ENCODE assay signal across 8 mouse cellular contexts in the genomic region with DNA sequence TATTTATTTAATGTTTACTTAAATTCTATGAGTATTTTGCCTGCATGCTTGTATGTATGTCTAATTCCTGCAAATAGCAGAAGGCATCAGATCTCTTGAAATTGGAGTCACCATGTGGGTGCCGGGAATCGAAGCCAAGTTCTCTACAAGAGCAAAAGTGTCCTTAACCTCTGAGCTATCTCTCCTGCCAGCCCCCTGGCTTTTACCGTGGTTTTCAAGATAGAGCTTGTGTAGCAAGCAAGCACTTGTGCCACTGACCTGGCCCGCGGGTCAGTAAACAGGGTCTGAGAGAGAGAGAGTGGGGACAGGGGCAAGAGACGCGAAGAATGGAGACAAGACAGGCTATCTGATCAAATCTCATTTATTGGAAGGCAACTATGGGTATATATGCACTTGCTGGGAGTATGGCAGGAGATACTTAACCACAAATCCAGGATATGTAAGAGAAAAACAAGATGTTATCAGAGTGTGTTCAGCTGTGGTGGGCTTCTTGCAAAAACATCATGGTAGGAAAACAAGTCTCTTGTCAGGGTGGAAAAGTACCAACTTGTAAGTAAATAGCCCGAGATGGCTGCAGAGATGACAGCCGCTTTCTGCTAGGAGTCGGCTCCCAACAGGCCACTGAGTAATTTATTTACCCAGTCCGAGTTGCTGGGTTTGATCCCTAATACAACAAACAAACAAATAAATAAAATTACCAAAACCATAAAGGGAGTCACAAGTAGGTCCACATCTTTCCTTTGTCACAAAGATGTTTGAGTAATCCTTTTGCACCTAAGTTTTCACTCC. TPM values are rescaled to one million over a fixed set of nuclear protein-coding genes. Genes with fewer than 3 reads are reported as not detected.
DNase-seq lines count a peak whose midpoint lies in the region; ATAC-seq and TF ChIP-seq lines count a peak whose summit lies in the region.

No protein-coding gene starts in this region.

- H3K27me3 ChIP-seq in heart, embryonic 11.5 days (ENCODE audit: control insufficient read depth, insufficient read depth, low read length) = no peaks in the 10 kb centered on the region
- H3K27me3 ChIP-seq in hindbrain, embryonic 11.5 days (ENCODE audit: control insufficient read depth, insufficient read depth, low read length) = no peaks in the 10 kb centered on the region
- no peaks in the 10 kb centered on the region for H3K27me3 ChIP-seq in midbrain, embryonic 10.5 days (ENCODE audit: low read depth, poor library complexity, severe bottlenecking)

- 37% methylated on average over 11 of the region's 11 CpGs for WGBS in heart, embryonic 11.5 days (ENCODE audit: insufficient replicate concordance)
- WGBS in hindbrain, embryonic 11.5 days = 54% methylated on average over 11 of the region's 11 CpGs
- WGBS in midbrain, embryonic 10.5 days = 46% methylated on average over 11 of the region's 11 CpGs

- peak overlapping the region; percentile 83; the same call in 1 of the 2 replicates for H3K27ac ChIP-seq in heart, embryonic 11.5 days (ENCODE audit: low read depth, low read length)
- no peak overlapping the region for H3K27ac ChIP-seq in ES-E14 (ENCODE audit: insufficient read depth, low read depth, low read length, poor library complexity, severe bottlenecking)
- no peak overlapping the region for H3K27ac ChIP-seq in hindbrain, embryonic 11.5 days (ENCODE audit: low read depth, low read length)
- H3K27ac ChIP-seq in midbrain, embryonic 10.5 days (replicated peaks) = peak overlapping the region; percentile 96

- no peak for ATAC-seq in heart, embryonic 11.5 days (replicated peaks; ENCODE audit: insufficient number of reproducible peaks, low FRiP score, low TSS enrichment)
- peak; percentile 2; the same call in 1 of the 2 replicates for ATAC-seq in hindbrain, embryonic 11.5 days (ENCODE audit: low FRiP score)

- in situ Hi-C loops in ES-E14 (cut with MboI; ENCODE audit: low sequenced_read_pairs in 2 of 2, unreplicated experiment in 2 of 2) = no loop called here

- H3K36me3 ChIP-seq in heart, embryonic 11.5 days (ENCODE audit: control insufficient read depth, insufficient read depth, low read length) = peaks cover 13% of the 10 kb centered on the region
- H3K36me3 ChIP-seq in ES-E14 (ENCODE audit: control insufficient read depth, insufficient read depth, low read length, poor library complexity, severe bottlenecking) = peaks cover 5% of the 10 kb centered on the region; the same call in 1 of the 2 replicates
- H3K36me3 ChIP-seq in hindbrain, embryonic 11.5 days (ENCODE audit: control insufficient read depth, insufficient read depth, low read length) = peaks cover 4% of the 10 kb centered on the region; the same call in 1 of the 2 replicates
- peaks cover 28% of the 10 kb centered on the region for H3K36me3 ChIP-seq in midbrain, embryonic 10.5 days

- intact Hi-C loops in heart, postnatal 36 days (cut with DNase I) = no loop called here
- intact Hi-C loops in left cerebral cortex, postnatal 10 days (cut with DNase I) = no loop called here

- H3K4me3 ChIP-seq in heart, embryonic 11.5 days (ENCODE audit: low read depth, low read length) = peak overlapping the region; percentile 100
- peak overlapping the region; percentile 61 to 91 for H3K4me3 ChIP-seq in ES-E14 (ENCODE audit: insufficient read depth in 1 of 2, low read depth in 1 of 2, low read length in 2 of 2, poor library complexity in 1 of 2, severe bottlenecking in 1 of 2)
- peak overlapping the region; percentile 78 for H3K4me3 ChIP-seq in hindbrain, embryonic 11.5 days (ENCODE audit: low read depth, low read length)
- peak overlapping the region; percentile 97 for H3K4me3 ChIP-seq in midbrain, embryonic 10.5 days

- H3K9me3 ChIP-seq in heart, embryonic 11.5 days (replicated peaks; ENCODE audit: control insufficient read depth, low read length) = no peaks in the 10 kb centered on the region
- no peaks in the 10 kb centered on the region for H3K9me3 ChIP-seq in ES-E14 (ENCODE audit: control insufficient read depth, insufficient read depth, low read depth, low read length)
- no peaks in the 10 kb centered on the region for H3K9me3 ChIP-seq in hindbrain, embryonic 11.5 days (ENCODE audit: control insufficient read depth, low read length)
- no peaks in the 10 kb centered on the region for H3K9me3 ChIP-seq in midbrain, embryonic 10.5 days (replicated peaks)

- H3K4me2 ChIP-seq in heart, embryonic 11.5 days = peak overlapping the region; percentile 87
- peak overlapping the region; percentile 36 for H3K4me2 ChIP-seq in hindbrain, embryonic 11.5 days (replicated peaks; ENCODE audit: low read depth, low read length)

- peak overlapping the region; percentile 95 for H3K9ac ChIP-seq in heart, embryonic 11.5 days (ENCODE audit: low read depth, low read length)
- H3K9ac ChIP-seq in ES-E14 (ENCODE audit: insufficient read depth, low read depth, low read length, poor library complexity, severe bottlenecking) = peak overlapping the region; percentile 62; the same call in 1 of the 2 replicates
- H3K9ac ChIP-seq in hindbrain, embryonic 11.5 days (ENCODE audit: low read depth, low read length) = peak overlapping the region; percentile 85; the same call in 1 of the 2 replicates

- peaks cover 15% of the 10 kb centered on the region for H3K4me1 ChIP-seq in heart, embryonic 11.5 days (ENCODE audit: control insufficient read depth, insufficient read depth, low read length)
- H3K4me1 ChIP-seq in ES-E14 (ENCODE audit: control insufficient read depth in 2 of 2, insufficient read depth in 2 of 2, low read length in 2 of 2, poor library complexity in 1 of 2) = peaks cover under 1 to 10% of the 10 kb centered on the region in 2 experiments; a peak in 2 of 4 replicates
- peaks cover 4% of the 10 kb centered on the region for H3K4me1 ChIP-seq in hindbrain, embryonic 11.5 days (replicated peaks; ENCODE audit: control insufficient read depth, insufficient read depth, low read length)
- peaks cover 27% of the 10 kb centered on the region for H3K4me1 ChIP-seq in midbrain, embryonic 10.5 days

- no peak for DNase-seq in heart, postnatal 36 days
- DNase-seq in ES-E14 (ENCODE audit: low read depth, low spot score) = no peak
- DNase-seq in hindbrain, embryonic 11.5 days (ENCODE audit: low spot score) = no peak
- no peak for DNase-seq in midbrain, embryonic 10.5 days (ENCODE audit: low spot score)
- DNase-seq in ovary, postnatal 36 days (ENCODE audit: low spot score) = no peak
- DNase-seq in left cerebral cortex, postnatal 10 days (ENCODE audit: extremely low spot score in 1 of 2, low spot score in 2 of 2) = no peak
- DNase-seq in retina, postnatal 1 day = no peak

TF ChIP-seq in ES-E14, 5 proteins besides CTCF, POLR2A, EP300 and RAD21:
- no peak for TF ChIP-seq MAFK (IDR thresholded peaks at IDR 0.05; ENCODE audit: insufficient read depth, low read depth, low read length)
- no peak for TF ChIP-seq ZNF384 (IDR thresholded peaks at IDR 0.05; ENCODE audit: low read depth, low read length)
- TF ChIP-seq HCFC1 (IDR thresholded peaks at IDR 0.05; ENCODE audit: borderline replicate concordance, insufficient read depth, low read length) = no peak
- TF ChIP-seq ZC3H11A (IDR thresholded peaks at IDR 0.05; ENCODE audit: borderline replicate concordance, low read depth, low read length) = no peak
- no peak for TF ChIP-seq CHD2 (IDR thresholded peaks at IDR 0.05; ENCODE audit: low read depth, low read length)
TF ChIP-seq in ES-E14: peak in this region for 0.

RNA-seq across cellular contexts. Expression of a gene that starts 0.6 kb away (rescaled TPM):
- polyA plus RNA-seq in heart, embryonic 11.5 days (2014; fragmentation: Nextera tagmentation; extraction: Ambion mirVana) = 19.1 and 21.3 TPM in 2 replicates
- total RNA-seq in heart, postnatal 36 days (2021) = 10 to 100 TPM; 21.3 to 24.7 TPM
- 30.1 and 37.3 TPM in 2 replicates for total RNA-seq in ES-E14 (2012; rRNA removed)
- polyA plus RNA-seq in hindbrain, embryonic 11.5 days (2014; fragmentation: Nextera tagmentation; extraction: Ambion mirVana) = 38.9 and 40.4 TPM in 2 replicates
- polyA plus RNA-seq in midbrain, embryonic 10.5 days (2016; fragmentation: Nextera tagmentation; extraction: Ambion mirVana) = 55.1 and 61.5 TPM in 2 replicates
- total RNA-seq in left cerebral cortex, postnatal 10 days (2021) = 10 to 100 TPM; 23.0 to 26.1 TPM

RNA-seq across cellular contexts. Expression of a gene that starts 7.9 kb away (rescaled TPM):
- not detected in 2 replicates for polyA plus RNA-seq in heart, embryonic 11.5 days (2014; fragmentation: Nextera tagmentation; extraction: Ambion mirVana)
- 1 to 10 TPM in 1 of 2 experiments, under 1 TPM in 1; 0.67 to 1.6 TPM for total RNA-seq in heart, postnatal 36 days (2021)
- total RNA-seq in ES-E14 (2012; rRNA removed) = not detected in 2 replicates
- polyA plus RNA-seq in hindbrain, embryonic 11.5 days (2014; fragmentation: Nextera tagmentation; extraction: Ambion mirVana) = not detected in 2 replicates
- polyA plus RNA-seq in midbrain, embryonic 10.5 days (2016; fragmentation: Nextera tagmentation; extraction: Ambion mirVana) = not detected in 2 replicates
- 1 to 10 TPM; 2.5 to 3.5 TPM for total RNA-seq in left cerebral cortex, postnatal 10 days (2021)

RNA-seq across cellular contexts. Expression of a gene that starts 23.3 kb away (rescaled TPM):
- 155 and 275 TPM in 2 replicates for polyA plus RNA-seq in heart, embryonic 11.5 days (2014; fragmentation: Nextera tagmentation; extraction: Ambion mirVana)
- 1,000 to 10,000 TPM; 1,173 to 1,191 TPM for total RNA-seq in heart, postnatal 36 days (2021)
- total RNA-seq in ES-E14 (2012; rRNA removed) = not detected in 2 replicates
- not detected in 2 replicates for polyA plus RNA-seq in hindbrain, embryonic 11.5 days (2014; fragmentation: Nextera tagmentation; extraction: Ambion mirVana)
- polyA plus RNA-seq in midbrain, embryonic 10.5 days (2016; fragmentation: Nextera tagmentation; extraction: Ambion mirVana) = not detected in 2 replicates
- total RNA-seq in left cerebral cortex, postnatal 10 days (2021) = under 1 TPM; 0.11 to 0.20 TPM

RNA-seq across cellular contexts. Expression of a gene that starts 28.0 kb away (rescaled TPM):
- 0.90 and 1.0 TPM in 2 replicates for polyA plus RNA-seq in heart, embryonic 11.5 days (2014; fragmentation: Nextera tagmentation; extraction: Ambion mirVana)
- total RNA-seq in heart, postnatal 36 days (2021) = 1 to 10 TPM in 1 of 2 experiments, under 1 TPM in 1; 0.38 to 1.0 TPM
- 1.6 and 4.5 TPM in 2 replicates for total RNA-seq in ES-E14 (2012; rRNA removed)
- not detected in 2 replicates for polyA plus RNA-seq in hindbrain, embryonic 11.5 days (2014; fragmentation: Nextera tagmentation; extraction: Ambion mirVana)
- not detected in 2 replicates for polyA plus RNA-seq in midbrain, embryonic 10.5 days (2016; fragmentation: Nextera tagmentation; extraction: Ambion mirVana)
- not detected for total RNA-seq in left cerebral cortex, postnatal 10 days (2021)

RNA-seq across cellular contexts. Expression of a gene that starts 45.3 kb away (rescaled TPM):
- polyA plus RNA-seq in heart, embryonic 11.5 days (2014; fragmentation: Nextera tagmentation; extraction: Ambion mirVana) = 0.14 and 0.42 TPM in 2 replicates
- not detected for total RNA-seq in heart, postnatal 36 days (2021)
- total RNA-seq in ES-E14 (2012; rRNA removed) = 0.62 and 0.79 TPM in 2 replicates
- 0.22 and 0.33 TPM in 2 replicates for polyA plus RNA-seq in hindbrain, embryonic 11.5 days (2014; fragmentation: Nextera tagmentation; extraction: Ambion mirVana)
- polyA plus RNA-seq in midbrain, embryonic 10.5 days (2016; fragmentation: Nextera tagmentation; extraction: Ambion mirVana) = not detected in 2 replicates
- not detected for total RNA-seq in left cerebral cortex, postnatal 10 days (2021)

Comparison
In these comparisons a context has a peak if more than half of its experiments do, and no peak if none do; other contexts are left out.
1. H3K27ac ChIP-seq: peak in heart, embryonic 11.5 days (single experiment) and midbrain, embryonic 10.5 days (single experiment); none in ES-E14 (single experiment) and hindbrain, embryonic 11.5 days (single experiment).
2. RNA of a gene that starts 23.3 kb away (total RNA-seq): 1,173 to 1,191 TPM in heart, postnatal 36 days; 0.11 to 0.20 TPM in left cerebral cortex, postnatal 10 days and not detected in ES-E14; every median in the first group is over 100 times any median in the second.
3. Peak in every context shown above with its lines, with median percentiles within 50 percentile points of each other: H3K4me3 ChIP-seq and H3K9ac ChIP-seq.